Mouse (Mus musculus): ENCODE data around the gene Wwox.

DNA sequence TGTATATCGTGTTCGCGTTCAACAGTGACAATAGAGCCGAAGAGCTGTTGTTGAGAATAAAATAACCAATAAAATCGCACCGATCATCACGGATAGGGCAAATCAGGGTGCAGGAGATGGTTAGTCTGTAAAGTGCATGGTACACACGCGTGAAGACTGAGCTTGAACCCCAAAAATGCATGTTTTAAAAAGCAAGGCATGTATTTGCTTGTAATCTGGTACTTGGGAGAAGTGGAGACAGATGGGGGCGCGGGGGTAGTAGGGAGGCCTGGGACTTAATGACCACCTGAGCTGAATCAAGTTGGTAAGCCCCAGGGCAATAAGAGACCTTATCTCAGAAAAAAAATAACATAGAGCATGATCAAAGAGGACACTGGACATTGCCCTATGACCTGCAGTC lies 919.0 kb downstream of the Wwox start:
- no peak for TF ChIP-seq CTCF (IDR thresholded peaks at IDR 0.05; ENCODE audit: low read depth, low read length)
- TF ChIP-seq POLR2A (IDR thresholded peaks at IDR 0.05; ENCODE audit: borderline replicate concordance, low read depth, low read length), result no peak
